Mouse (Mus musculus) ES-Bruce4 (cell line): Measurements from ENCODE around the gene Atp1b2. TPM values are rescaled to one million over a fixed set of nuclear protein-coding genes. Genes with fewer than 3 reads are reported as not detected.
A peak's percentile ranks its signal among the peaks of the same experiment; 100 is the strongest.

Source experiments
- H3K27ac ChIP-seq: 2 replicates; pipeline ENCODE4 v1.5.1; 2012; ENCODE audit warnings: low read length, inconsistent platforms; ENCODE audit not compliant: insufficient read depth
- H3K27me3 ChIP-seq: 2 replicates; pipeline ENCODE4 v1.6.1; 2012; ENCODE audit warnings: mild to moderate bottlenecking, low read length, inconsistent platforms; ENCODE audit not compliant: control insufficient read depth, poor library complexity, insufficient read depth, severe bottlenecking
- H3K36me3 ChIP-seq: 2 replicates; pipeline ENCODE4 v1.6.1; 2012; ENCODE audit warnings: inconsistent platforms, mild to moderate bottlenecking, low read length, moderate library complexity; ENCODE audit not compliant: control insufficient read depth, poor library complexity, insufficient read depth, severe bottlenecking
- H3K4me1 ChIP-seq: one replicate; pipeline ENCODE4 v1.8.1; 2011; ENCODE audit warnings: low read length; ENCODE audit not compliant: control insufficient read depth, insufficient read depth
- H3K4me3 ChIP-seq: 2 replicates; pipeline ENCODE4 v1.5.1; 2011; ENCODE audit warnings: low read depth, mild to moderate bottlenecking, low read length
- H3K9ac ChIP-seq: 2 replicates; pipeline ENCODE4 v1.6.1; 2012; ENCODE audit warnings: low read depth, mild to moderate bottlenecking, inconsistent platforms; ENCODE audit not compliant: poor library complexity, severe bottlenecking
- H3K9me3 ChIP-seq: replicated peaks from 2 replicates; pipeline ENCODE4 v1.6.1; 2012; ENCODE audit warnings: mild to moderate bottlenecking, low read length, inconsistent platforms; ENCODE audit not compliant: control insufficient read depth, poor library complexity, insufficient read depth, severe bottlenecking
- CTCF ChIP-seq: IDR thresholded peaks from one replicate; pipeline ENCODE4 v1.8.1; 2011; ENCODE audit warnings: low read depth, low read length
- EP300 ChIP-seq: IDR thresholded peaks from 2 replicates; pipeline ENCODE4 v1.6.1; 2011; ENCODE audit warnings: low read depth, low read length; ENCODE audit not compliant: insufficient read depth
- POLR2A ChIP-seq: IDR thresholded peaks from one replicate; pipeline ENCODE4 v1.8.1; 2011; ENCODE audit warnings: low read length; ENCODE audit not compliant: insufficient read depth
- polyA plus RNA-seq: library from polyadenylated mRNA; stranded (reverse); fragments of >200 nt; gene quantifications from 2 replicates; pipeline ENCODE4 v1.2.4, GENCODE M21; 2011; ENCODE audit warnings: low read depth; ENCODE audit not compliant: missing spikeins, insufficient read depth, insufficient read length

The Atp1b2 gene
- polyA plus RNA-seq, 1 experiment, result 20.4 TPM

DNA sequence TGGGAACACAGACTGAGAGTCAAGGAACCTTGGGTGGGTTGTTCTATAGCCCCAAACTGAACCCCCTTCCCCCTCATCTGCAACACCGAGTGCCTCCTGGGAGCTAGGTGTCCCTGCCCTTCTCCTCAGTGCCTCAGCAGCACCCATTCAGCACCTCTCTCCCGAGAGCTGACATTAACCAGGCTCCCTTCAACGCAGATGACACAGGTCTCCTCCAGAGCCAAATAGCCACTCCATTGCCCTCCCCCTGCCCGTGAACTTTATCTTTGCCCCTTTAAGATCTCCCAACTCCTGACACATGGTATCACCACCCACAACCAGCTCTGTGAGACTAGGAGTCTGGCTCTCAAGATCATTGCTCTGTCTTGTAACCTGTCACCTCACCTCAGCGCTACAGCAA is 46.6 kb downstream of the Atp1b2 start:
- H3K4me3 ChIP-seq, result no peak overlapping the region
- H3K36me3 ChIP-seq, result peaks cover 11% of the 10 kb centered on the region
- H3K27me3 ChIP-seq, result no peaks in the 10 kb centered on the region
- H3K9ac ChIP-seq, result peak overlapping the region; percentile 57; the same call in 1 of the 2 replicates
- H3K9me3 ChIP-seq, result no peaks in the 10 kb centered on the region
- no peak overlapping the region for H3K27ac ChIP-seq
- TF ChIP-seq EP300 (no peak), CTCF (no peak), POLR2A (no peak)
- peaks cover 13% of the 10 kb centered on the region for H3K4me1 ChIP-seq

DNA sequence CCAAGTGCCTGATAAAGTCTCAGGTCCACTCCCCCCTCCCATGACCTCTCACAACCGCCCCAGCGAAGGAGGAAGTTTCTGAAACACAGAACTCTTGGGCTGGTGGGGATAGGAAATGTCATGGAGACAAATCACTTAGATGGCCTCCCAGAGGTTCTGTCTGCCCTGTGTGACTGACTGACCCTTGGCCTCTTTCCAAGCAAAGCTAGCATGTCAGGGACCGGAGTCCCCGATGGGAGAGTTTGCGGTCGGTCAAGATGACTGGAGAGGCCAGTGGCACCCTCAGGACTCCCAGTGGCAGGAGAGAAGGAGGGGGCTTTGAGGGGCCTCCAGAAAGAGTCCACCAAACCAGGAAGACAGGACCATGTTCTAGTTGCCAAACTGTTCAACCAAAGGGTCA is 47.0 kb downstream of the Atp1b2 start:
- TF ChIP-seq CTCF (no peak), POLR2A (no peak), EP300 (no peak)
- H3K9ac ChIP-seq, result no peak overlapping the region
- H3K9me3 ChIP-seq, result no peaks in the 10 kb centered on the region
- peaks cover 11% of the 10 kb centered on the region for H3K36me3 ChIP-seq
- no peak overlapping the region for H3K4me3 ChIP-seq
- peaks cover 13% of the 10 kb centered on the region for H3K4me1 ChIP-seq
- H3K27me3 ChIP-seq, result no peaks in the 10 kb centered on the region
- no peak overlapping the region for H3K27ac ChIP-seq

DNA sequence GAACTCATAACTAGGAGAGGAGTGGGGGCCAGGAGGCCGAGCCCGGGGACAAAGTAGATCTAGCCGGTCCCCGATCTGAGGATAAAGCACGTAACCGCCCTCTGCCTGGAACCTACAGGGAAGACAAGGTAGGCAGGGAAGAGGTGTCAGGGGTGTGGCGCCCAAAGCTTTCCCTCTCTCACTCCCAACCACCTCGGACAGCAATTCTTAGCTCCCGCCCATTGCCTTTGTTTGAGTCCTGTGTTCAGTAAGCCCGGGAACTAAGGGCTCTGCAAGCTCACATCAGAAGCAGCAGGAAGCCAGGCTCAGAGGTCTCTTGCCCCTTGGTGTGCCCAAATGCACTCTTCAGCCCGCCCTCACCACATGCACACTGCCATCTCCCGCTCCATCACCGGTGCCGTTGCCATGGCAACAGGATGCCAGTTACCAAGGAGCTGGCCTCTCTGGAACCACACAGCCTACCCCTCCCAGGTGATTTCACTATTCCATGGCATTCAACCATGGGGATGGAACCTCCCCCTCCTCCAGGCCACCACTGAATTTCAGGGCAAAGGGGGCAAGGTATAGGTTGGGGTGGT is 48.3 kb downstream of the Atp1b2 start:
- no peaks in the 10 kb centered on the region for H3K9me3 ChIP-seq
- no peak overlapping the region for H3K9ac ChIP-seq
- TF ChIP-seq CTCF (no peak), EP300 (no peak), POLR2A (no peak)
- H3K4me1 ChIP-seq, result peaks cover 8% of the 10 kb centered on the region
- no peaks in the 10 kb centered on the region for H3K27me3 ChIP-seq
- peaks cover 3% of the 10 kb centered on the region for H3K36me3 ChIP-seq
- no peak overlapping the region for H3K4me3 ChIP-seq
- no peak overlapping the region for H3K27ac ChIP-seq

DNA sequence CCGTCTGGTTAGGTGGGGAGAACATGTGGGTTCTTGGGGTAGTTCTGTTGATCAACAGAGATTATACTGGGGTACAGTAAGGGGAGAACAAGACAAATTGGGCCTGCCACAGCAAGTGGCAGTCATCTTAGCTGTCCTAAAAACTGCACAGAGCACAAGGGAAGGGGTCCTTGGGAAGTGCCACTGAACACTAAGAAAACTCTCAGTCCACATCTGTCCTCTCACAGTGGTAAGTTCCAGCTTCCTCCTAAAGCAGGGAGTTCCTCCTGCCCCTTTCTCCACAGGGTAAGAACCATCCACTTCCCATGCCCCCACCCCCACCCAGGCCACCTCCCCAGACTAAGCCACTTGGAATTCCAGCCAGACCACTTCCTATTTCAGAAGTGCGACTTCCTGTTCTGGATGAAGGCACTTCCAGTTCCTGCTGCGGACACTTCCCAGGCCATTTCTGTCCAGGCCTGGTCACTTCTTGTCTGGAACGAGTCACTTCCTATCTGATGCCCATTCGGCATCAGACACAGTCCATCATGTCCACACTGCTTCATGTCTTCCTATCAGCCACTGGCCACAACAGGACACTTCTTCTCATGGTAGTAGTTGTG is 51.1 kb downstream of the Atp1b2 start:
- Histone ChIP-seq H3K27ac (no peak overlapping the region), H3K4me3 (no peak overlapping the region), H3K9ac (no peak overlapping the region), H3K27me3 (no peaks in the 10 kb centered on the region), H3K4me1 (peaks cover 5% of the 10 kb centered on the region), H3K36me3 (no peaks in the 10 kb centered on the region), H3K9me3 (no peaks in the 10 kb centered on the region)
- TF ChIP-seq CTCF (no peak), EP300 (no peak), POLR2A (no peak)

DNA sequence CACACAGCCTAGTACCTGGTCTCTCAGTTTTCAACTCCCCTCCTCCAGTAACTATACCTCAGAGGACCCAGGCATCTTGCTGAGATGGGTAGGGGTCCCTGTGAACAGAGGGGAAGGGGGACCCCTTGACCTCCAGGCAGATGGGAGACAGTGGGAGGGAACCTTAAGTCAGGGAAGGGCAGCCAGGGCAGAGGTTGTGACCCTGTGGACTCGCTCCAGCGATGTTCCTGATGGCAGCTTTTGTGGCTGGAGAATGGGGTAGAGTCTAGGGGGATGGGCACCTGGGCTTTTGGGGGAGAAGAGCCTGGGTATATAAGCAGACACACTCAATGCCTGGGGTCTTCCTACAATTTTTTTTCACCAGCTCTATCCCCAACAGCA is 52.4 kb downstream of the Atp1b2 start:
- TF ChIP-seq POLR2A (no peak), EP300 (no peak), CTCF (no peak)
- H3K4me3 ChIP-seq, result no peak overlapping the region
- H3K27me3 ChIP-seq, result no peaks in the 10 kb centered on the region
- no peaks in the 10 kb centered on the region for H3K36me3 ChIP-seq
- H3K27ac ChIP-seq, result no peak overlapping the region
- no peaks in the 10 kb centered on the region for H3K9me3 ChIP-seq
- no peak overlapping the region for H3K9ac ChIP-seq
- peaks cover 5% of the 10 kb centered on the region for H3K4me1 ChIP-seq

DNA sequence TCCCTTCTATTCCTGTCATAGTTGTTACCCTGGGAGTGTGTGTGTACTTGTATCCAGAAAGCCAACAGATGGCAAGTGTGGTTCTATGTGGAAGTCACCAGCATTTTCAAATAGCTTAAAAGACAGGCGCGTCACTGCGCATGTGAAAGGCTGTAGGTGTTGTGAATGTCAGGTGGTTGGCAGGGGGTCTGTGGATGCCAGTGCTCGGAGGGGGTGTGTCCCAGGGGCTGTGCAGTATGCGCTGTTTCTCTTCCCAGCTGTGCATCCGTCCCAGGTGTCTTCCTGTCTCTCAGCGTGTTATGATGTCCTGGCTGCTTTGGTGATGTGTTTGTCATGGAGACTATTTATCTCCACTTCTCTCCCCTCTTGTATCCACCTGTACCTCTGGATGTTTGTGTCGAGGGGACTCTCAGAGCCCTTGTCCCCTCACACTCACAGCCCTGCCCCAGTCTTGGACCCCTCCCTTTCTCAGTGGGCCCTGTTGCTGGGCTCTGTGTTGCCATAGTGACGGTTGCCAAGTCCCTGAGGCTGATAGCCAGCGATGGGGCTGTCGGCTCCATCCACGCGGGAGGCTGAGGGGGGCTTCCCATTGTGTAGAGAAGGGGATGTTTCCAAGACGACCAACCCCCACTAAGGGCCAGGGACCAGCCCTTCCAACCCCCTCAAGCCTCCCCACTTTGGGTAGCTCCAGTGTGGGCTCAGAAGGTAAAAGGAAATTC is 53.0 kb downstream of the Atp1b2 start:
- Histone ChIP-seq H3K27ac (no peak overlapping the region), H3K4me1 (peaks cover 8% of the 10 kb centered on the region), H3K36me3 (no peaks in the 10 kb centered on the region)

More for the DNA sequence above, 53.0 kb downstream of the Atp1b2 start:
- Histone ChIP-seq H3K4me3 (no peak overlapping the region), H3K27me3 (no peaks in the 10 kb centered on the region), H3K9ac (no peak overlapping the region), H3K9me3 (no peaks in the 10 kb centered on the region)
- TF ChIP-seq EP300 (0 out of 2 replicates have a peak, but pooled peaks have one; percentile 13), POLR2A (no peak)
